In genomic region chr1:131642251-131642650, GRCm38 (mm10) we compare ENCODE assay signal across 32 mouse cellular contexts. TPM values are rescaled to one million over a fixed set of nuclear protein-coding genes. Genes with fewer than 3 reads are reported as not detected.
"Had no signal": no experiment of that assay in that cellular context is flagged by ENCODE, and none has a peak within 500 bp of the region (broad histone marks: within the 10 kb centered on the region; RNA-seq: fewer than 3 reads in every experiment).

No protein-coding gene starts in this region.

- H3K27me3 ChIP-seq: intestine, embryonic 15.5 days; lung, embryonic 15.5 days; megakaryocyte, embryonic 14.5 days; midbrain, embryonic 13.5 days; neural tube, embryonic 13.5 days had no signal

- H3K9me3 ChIP-seq: intestine, embryonic 15.5 days; lung, embryonic 15.5 days; megakaryocyte, embryonic 14.5 days; midbrain, embryonic 10.5 days; midbrain, embryonic 13.5 days; neural tube, embryonic 13.5 days had no signal

- H3K4me1 ChIP-seq: intestine, embryonic 15.5 days; lung, embryonic 15.5 days; midbrain, embryonic 10.5 days; midbrain, embryonic 13.5 days; neural tube, embryonic 13.5 days had no signal

- H3K4me3 ChIP-seq: intestine, embryonic 15.5 days; layer of hippocampus, adult 2 months; lung, embryonic 15.5 days; megakaryocyte, embryonic 14.5 days; midbrain, embryonic 10.5 days; midbrain, embryonic 13.5 days; myocyte; neural tube, embryonic 13.5 days had no signal

- H3K36me3 ChIP-seq: intestine, embryonic 15.5 days; lung, embryonic 15.5 days; midbrain, embryonic 10.5 days; midbrain, embryonic 13.5 days; neural tube, embryonic 13.5 days had no signal

- ATAC-seq: intestine, embryonic 15.5 days; midbrain, embryonic 13.5 days; midbrain, embryonic 16.5 days had no signal

- DNase-seq: kidney, adult 18-20 months; kidney, adult 9 months; kidney, postnatal 14 days; kidney, postnatal 4 days; layer of hippocampus, adult 9-11 months; lung, adult 18-20 months; lung, postnatal 10 days; lung, postnatal 36 days; retina, postnatal 1 day; right cerebral cortex, postnatal 25 days; thymus, adult 2 months; thymus, postnatal 14 days; thymus, postnatal 4 days had no signal

- H3K27ac ChIP-seq: intestine, embryonic 15.5 days; layer of hippocampus, adult 2 months; lung, embryonic 15.5 days; midbrain, embryonic 10.5 days; midbrain, embryonic 13.5 days; neural tube, embryonic 13.5 days; stomach, postnatal 0 days had no signal

- H3K9ac ChIP-seq: intestine, embryonic 15.5 days; lung, embryonic 15.5 days; midbrain, embryonic 13.5 days; neural tube, embryonic 13.5 days had no signal

- H3K4me2 ChIP-seq: intestine, embryonic 15.5 days; lung, embryonic 15.5 days; midbrain, embryonic 13.5 days; neural tube, embryonic 13.5 days had no signal

RNA-seq across cellular contexts. Expression of gene Ctse, which starts 4.1 kb away (rescaled TPM):
- total RNA-seq: layer of hippocampus, adult 2 months; layer of hippocampus, postnatal 25 days had no signal
- polyA plus RNA-seq: midbrain, embryonic 10.5 days; midbrain, embryonic 13.5 days; midbrain, embryonic 16.5 days; myocyte; neural tube, embryonic 13.5 days had no signal

RNA-seq across cellular contexts. Expression of gene Avpr1b, which starts 43.2 kb away (rescaled TPM):
- total RNA-seq: left cerebral cortex, adult 18-20 months; left cerebral cortex, postnatal 36 days; monocyte, adult 5-6 weeks; neutrophil, adult 5-6 weeks had no signal
- polyA plus RNA-seq: intestine, embryonic 15.5 days; kidney, embryonic 16.5 days; limb, embryonic 11.5 days; limb, embryonic 14.5 days; lung, embryonic 15.5 days; midbrain, embryonic 10.5 days; midbrain, embryonic 13.5 days; midbrain, embryonic 16.5 days; myocyte; neural tube, embryonic 13.5 days; stomach, embryonic 14.5 days; thymus, adult 2 months had no signal
